Mouse (Mus musculus): Measurements from ENCODE around the gene Rhbdd3. TPM values are rescaled to one million over a fixed set of nuclear protein-coding genes. Genes with fewer than 3 reads are reported as not detected.

The Rhbdd3 gene
- polyA plus RNA-seq, 1 experiment = 22.1 TPM

GRCm38 (mm10) chr11:5057064-5057463, 41.7 kb upstream of the Rhbdd3 start:
- TF ChIP-seq CTCF (IDR thresholded peaks at IDR 0.05; ENCODE audit: extremely low read depth, insufficient read length, insufficient replicate concordance, low read depth, low read length) = no peak
- no peak for TF ChIP-seq POLR2A (IDR thresholded peaks at IDR 0.05; ENCODE audit: low read depth, low read length)
- Histone ChIP-seq H3K27ac (ENCODE audit: insufficient read depth, low read depth, low read length) (no peak overlapping the region), H3K4me3 (ENCODE audit: low read depth, low read length) (no peak overlapping the region), H3K27me3 (ENCODE audit: control insufficient read depth, insufficient read depth, low read length) (peaks cover 17% of the 10 kb centered on the region), H3K4me1 (ENCODE audit: control insufficient read depth, insufficient read depth, insufficient read length, low read length) (peaks cover 26% of the 10 kb centered on the region), H3K36me3 (ENCODE audit: control insufficient read depth, insufficient read depth, low read length) (peaks cover 6% of the 10 kb centered on the region; the same call in 1 of the 2 replicates)
- WGBS = 67% methylated on average over 8 of the region's 8 CpGs

GRCm38 (mm10) chr11:5057541-5057855, 41.2 kb upstream of the Rhbdd3 start:
- no peak overlapping the region for H3K27ac ChIP-seq (ENCODE audit: insufficient read depth, low read depth, low read length)
- H3K4me1 ChIP-seq (ENCODE audit: control insufficient read depth, insufficient read depth, insufficient read length, low read length) = peaks cover 31% of the 10 kb centered on the region
- H3K36me3 ChIP-seq (ENCODE audit: control insufficient read depth, insufficient read depth, low read length) = peaks cover 6% of the 10 kb centered on the region; the same call in 1 of the 2 replicates
- no peak for TF ChIP-seq POLR2A (IDR thresholded peaks at IDR 0.05; ENCODE audit: low read depth, low read length)
- no peak for TF ChIP-seq CTCF (IDR thresholded peaks at IDR 0.05; ENCODE audit: extremely low read depth, insufficient read length, insufficient replicate concordance, low read depth, low read length)
- WGBS = 37% methylated on average over 8 of the region's 8 CpGs
- H3K27me3 ChIP-seq (ENCODE audit: control insufficient read depth, insufficient read depth, low read length) = peaks cover 17% of the 10 kb centered on the region
- H3K4me3 ChIP-seq (ENCODE audit: low read depth, low read length) = peak overlapping the region; percentile 60

- Histone ChIP-seq H3K36me3 (ENCODE audit: control insufficient read depth, insufficient read depth, low read length) (peaks cover 6% of the 10 kb centered on the region; the same call in 1 of the 2 replicates), H3K27ac (ENCODE audit: insufficient read depth, low read depth, low read length) (no peak within 1 kb of the TSS), H3K27me3 (ENCODE audit: control insufficient read depth, insufficient read depth, low read length) (peaks cover 17% of the 10 kb centered on the region), H3K4me3 (ENCODE audit: low read depth, low read length) (peak within 1 kb of the TSS; percentile 60), H3K4me1 (ENCODE audit: control insufficient read depth, insufficient read depth, insufficient read length, low read length) (peaks cover 35% of the 10 kb centered on the region)
- 1% methylated on average over 77 of the region's 77 CpGs for WGBS
- TF ChIP-seq CTCF (IDR thresholded peaks at IDR 0.05; ENCODE audit: extremely low read depth, insufficient read length, insufficient replicate concordance, low read depth, low read length) = no peak
- TF ChIP-seq POLR2A (IDR thresholded peaks at IDR 0.05; ENCODE audit: low read depth, low read length) = no peak
These were observed 40.7 kb upstream of the Rhbdd3 start, which contains the start of gene Rasl10a for GRCm38 (mm10) chr11:5057856-5058641. TSS of gene Rasl10a (plus strand) at chr11:5058128.

GRCm38 (mm10) chr11:5058783-5059182, 39.9 kb upstream of the Rhbdd3 start:
- 36% methylated on average over 9 of the region's 9 CpGs for WGBS
- TF ChIP-seq POLR2A (IDR thresholded peaks at IDR 0.05; ENCODE audit: low read depth, low read length) (no peak), CTCF (IDR thresholded peaks at IDR 0.05; ENCODE audit: extremely low read depth, insufficient read length, insufficient replicate concordance, low read depth, low read length) (no peak)
- Histone ChIP-seq H3K27me3 (ENCODE audit: control insufficient read depth, insufficient read depth, low read length) (peaks cover 17% of the 10 kb centered on the region), H3K36me3 (ENCODE audit: control insufficient read depth, insufficient read depth, low read length) (peaks cover 6% of the 10 kb centered on the region; the same call in 1 of the 2 replicates), H3K4me1 (ENCODE audit: control insufficient read depth, insufficient read depth, insufficient read length, low read length) (peaks cover 36% of the 10 kb centered on the region), H3K4me3 (ENCODE audit: low read depth, low read length) (no peak overlapping the region), H3K27ac (ENCODE audit: insufficient read depth, low read depth, low read length) (no peak overlapping the region)

GRCm38 (mm10) chr11:5059230-5059629, 39.5 kb upstream of the Rhbdd3 start:
- H3K27me3 ChIP-seq (ENCODE audit: control insufficient read depth, insufficient read depth, low read length) = peaks cover 17% of the 10 kb centered on the region
- TF ChIP-seq CTCF (IDR thresholded peaks at IDR 0.05; ENCODE audit: extremely low read depth, insufficient read length, insufficient replicate concordance, low read depth, low read length) = no peak
- TF ChIP-seq POLR2A (IDR thresholded peaks at IDR 0.05; ENCODE audit: low read depth, low read length) = 0 out of 2 replicates have a peak, but pooled peaks have one; percentile 14
- no peak overlapping the region for H3K4me3 ChIP-seq (ENCODE audit: low read depth, low read length)
- H3K36me3 ChIP-seq (ENCODE audit: control insufficient read depth, insufficient read depth, low read length) = peaks cover 6% of the 10 kb centered on the region; the same call in 1 of the 2 replicates
- WGBS = 53% methylated on average over 14 of the region's 14 CpGs
- peaks cover 38% of the 10 kb centered on the region for H3K4me1 ChIP-seq (ENCODE audit: control insufficient read depth, insufficient read depth, insufficient read length, low read length)
- no peak overlapping the region for H3K27ac ChIP-seq (ENCODE audit: insufficient read depth, low read depth, low read length)

GRCm38 (mm10) chr11:5059704-5060156, 39.0 kb upstream of the Rhbdd3 start:
- WGBS = 41% methylated on average over 27 of the region's 27 CpGs
- peaks cover 40% of the 10 kb centered on the region for H3K4me1 ChIP-seq (ENCODE audit: control insufficient read depth, insufficient read depth, insufficient read length, low read length)
- TF ChIP-seq CTCF (IDR thresholded peaks at IDR 0.05; ENCODE audit: extremely low read depth, insufficient read length, insufficient replicate concordance, low read depth, low read length) (peak; percentile 78; the same call in 1 of the 2 replicates), POLR2A (IDR thresholded peaks at IDR 0.05; ENCODE audit: low read depth, low read length) (no peak)
- H3K27me3 ChIP-seq (ENCODE audit: control insufficient read depth, insufficient read depth, low read length) = peaks cover 17% of the 10 kb centered on the region
- H3K27ac ChIP-seq (ENCODE audit: insufficient read depth, low read depth, low read length) = no peak overlapping the region
- peaks cover 6% of the 10 kb centered on the region; the same call in 1 of the 2 replicates for H3K36me3 ChIP-seq (ENCODE audit: control insufficient read depth, insufficient read depth, low read length)
- no peak overlapping the region for H3K4me3 ChIP-seq (ENCODE audit: low read depth, low read length)

- H3K27me3 ChIP-seq (ENCODE audit: control insufficient read depth, insufficient read depth, low read length) = peaks cover 17% of the 10 kb centered on the region
- peak overlapping the region; percentile 65; the same call in 1 of the 2 replicates for H3K4me3 ChIP-seq (ENCODE audit: low read depth, low read length)
- no peak overlapping the region for H3K27ac ChIP-seq (ENCODE audit: insufficient read depth, low read depth, low read length)
- peaks cover 6% of the 10 kb centered on the region; the same call in 1 of the 2 replicates for H3K36me3 ChIP-seq (ENCODE audit: control insufficient read depth, insufficient read depth, low read length)
- 83% methylated on average over 28 of the region's 28 CpGs for WGBS
- TF ChIP-seq CTCF (IDR thresholded peaks at IDR 0.05; ENCODE audit: extremely low read depth, insufficient read length, insufficient replicate concordance, low read depth, low read length) = no peak
- TF ChIP-seq POLR2A (IDR thresholded peaks at IDR 0.05; ENCODE audit: low read depth, low read length) = no peak
- H3K4me1 ChIP-seq (ENCODE audit: control insufficient read depth, insufficient read depth, insufficient read length, low read length) = peaks cover 40% of the 10 kb centered on the region
These were observed 37.8 kb upstream of the Rhbdd3 start for GRCm38 (mm10) chr11:5060756-5061412.

Data from small intestine, adult 2 months (tissue).